Mouse (Mus musculus) ES-E14 (cell line): Measurements from ENCODE around the gene Fam229a. TPM values are rescaled to one million over a fixed set of nuclear protein-coding genes. Genes with fewer than 3 reads are reported as not detected.
"Not testable (repeated sequence)": the region's sequence is repeated elsewhere in the genome, so short reads cannot be mapped to it uniquely, and the experiment has no call there.

ENCODE experiments used
- DNase-seq: peaks from one replicate; pipeline ENCODE4 v3.0.0-alpha.2; 2013; ENCODE audit warnings: low read depth, low spot score
- H3K27ac ChIP-seq: 2 replicates; pipeline ENCODE4 v1.5.1; 2012; ENCODE audit warnings: low read depth, mild to moderate bottlenecking, low read length, moderate library complexity, mixed read lengths; ENCODE audit not compliant: poor library complexity, insufficient read depth, severe bottlenecking
- H3K36me3 ChIP-seq: 2 replicates; pipeline ENCODE4 v1.6.1; 2012; ENCODE audit warnings: mild to moderate bottlenecking, low read length, moderate library complexity, mixed read lengths; ENCODE audit not compliant: control insufficient read depth, poor library complexity, insufficient read depth, severe bottlenecking
- H3K4me1 ChIP-seq, 2 experiments: fragments of 150-350 bp in 1 of 2; sonication (generic) in 1 of 2; 2 replicates each; pipeline ENCODE4 v1.6.1; 2012; ENCODE audit warnings: low read length in 2 of 2, mild to moderate bottlenecking in 1 of 2, mixed read lengths in 1 of 2; ENCODE audit not compliant: control insufficient read depth in 2 of 2, insufficient read depth in 2 of 2, poor library complexity in 1 of 2
- H3K4me3 ChIP-seq, 2 experiments: fragments of 150-350 bp in 1 of 2; sonication (generic) in 1 of 2; 2 replicates each; pipeline ENCODE4 v1.5.1; 2012; ENCODE audit warnings: low read length in 2 of 2, low read depth in 1 of 2, mild to moderate bottlenecking in 1 of 2, mixed read lengths in 1 of 2; ENCODE audit not compliant: insufficient read depth in 1 of 2, poor library complexity in 1 of 2, severe bottlenecking in 1 of 2
- H3K9ac ChIP-seq: 2 replicates; pipeline ENCODE4 v1.6.1; 2012; ENCODE audit warnings: low read depth, mild to moderate bottlenecking, low read length, mixed read lengths; ENCODE audit not compliant: poor library complexity, insufficient read depth, severe bottlenecking
- H3K9me3 ChIP-seq: fragments of 150-350 bp; sonication (generic); 2 replicates; pipeline ENCODE4 v1.6.1; 2012; ENCODE audit warnings: low read depth, mild to moderate bottlenecking, low read length; ENCODE audit not compliant: control insufficient read depth, insufficient read depth
- CHD2 ChIP-seq: IDR thresholded peaks from 2 replicates; pipeline ENCODE4 v1.6.1; 2014; ENCODE audit warnings: mild to moderate bottlenecking, low read depth, low read length, inconsistent platforms
- HCFC1 ChIP-seq: IDR thresholded peaks from 2 replicates; pipeline ENCODE4 v1.6.1; 2012; ENCODE audit warnings: low read length, inconsistent platforms, borderline replicate concordance; ENCODE audit not compliant: insufficient read depth
- MAFK ChIP-seq: IDR thresholded peaks from 2 replicates; pipeline ENCODE4 v1.6.1; 2014; ENCODE audit warnings: mild to moderate bottlenecking, low read depth, low read length, inconsistent platforms; ENCODE audit not compliant: insufficient read depth
- ZC3H11A ChIP-seq: IDR thresholded peaks from 2 replicates; pipeline ENCODE4 v1.6.1; 2012; ENCODE audit warnings: low read depth, mild to moderate bottlenecking, inconsistent platforms, low read length, borderline replicate concordance
- ZNF384 ChIP-seq: IDR thresholded peaks from 2 replicates; pipeline ENCODE4 v1.6.1; 2012; ENCODE audit warnings: low read depth, low read length, inconsistent platforms
- in situ Hi-C, 2 experiments: fragments of 600-800 bp; cut with MboI; formaldehyde crosslinking; loops; one replicate each; pipeline ENCODE4 v1.15.1; 2025; ENCODE audit warnings: low sequenced_read_pairs in 2 of 2, inconsistent platforms in 1 of 2; ENCODE audit not compliant: unreplicated experiment in 2 of 2
- total RNA-seq: library from RNA; depleted of rRNA; stranded (reverse); fragments of 300-350 nt; gene quantifications from 2 replicates; pipeline ENCODE4 v1.2.3, GENCODE M21; 2012; rRNA removed

Fam229a gene
- total RNA-seq, 1 experiment = not detected

DNA sequence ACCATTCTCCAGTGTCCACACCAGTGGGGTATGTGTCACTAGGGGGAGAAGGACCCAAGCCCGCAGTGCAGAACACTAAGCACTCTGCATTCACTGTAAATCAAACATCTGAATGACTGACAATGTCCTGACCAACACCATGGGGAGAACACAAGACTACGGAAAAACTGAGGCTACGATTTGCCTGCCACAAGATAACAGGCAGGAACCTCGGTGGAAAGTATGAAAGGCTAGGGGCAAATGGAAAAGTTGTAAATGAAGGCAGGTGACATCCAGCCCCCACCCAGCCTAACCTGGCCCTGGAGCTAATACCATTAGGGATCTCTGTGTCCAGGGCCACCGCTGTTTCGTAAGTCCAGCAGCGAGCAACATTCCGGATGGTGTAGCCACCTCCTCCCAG lies 27.5 kb downstream of the Fam229a start:
- in situ Hi-C loops = no loop called here
- no peak overlapping the region for H3K9ac ChIP-seq
- no peaks in the 10 kb centered on the region for H3K9me3 ChIP-seq
- no peak for DNase-seq
- H3K36me3 ChIP-seq = peaks cover 61% of the 10 kb centered on the region
- TF ChIP-seq ZNF384 = no peak
- no peak overlapping the region for H3K4me3 ChIP-seq
- no peak overlapping the region for H3K27ac ChIP-seq
- peaks cover 0 to 10% of the 10 kb centered on the region in 2 experiments; a peak in 1 of 4 replicates for H3K4me1 ChIP-seq

DNA sequence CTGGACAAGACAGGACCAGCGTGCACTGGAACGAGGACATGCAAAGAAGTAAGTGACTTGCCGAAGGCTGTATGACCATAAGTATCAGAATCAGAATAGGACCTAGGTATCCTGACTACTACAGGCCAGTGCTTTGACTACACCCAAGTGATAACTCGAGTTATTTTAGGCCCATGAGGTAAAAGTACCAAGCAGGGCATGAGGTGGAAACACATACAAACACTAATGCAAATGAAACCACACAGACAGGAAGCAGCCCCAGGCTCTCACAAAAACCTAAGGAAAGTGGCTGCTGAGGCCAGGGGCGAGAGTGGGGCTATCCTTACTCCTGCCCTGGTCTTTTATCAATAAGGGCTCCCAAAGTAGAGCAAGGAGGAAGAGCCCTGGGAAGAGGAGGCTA lies 34.3 kb downstream of the Fam229a start:
- no peak for DNase-seq
- in situ Hi-C loops = no loop called here
- Histone ChIP-seq H3K4me1 (no peaks in the 10 kb centered on the region), H3K9ac (no peak overlapping the region), H3K4me3 (no peak overlapping the region), H3K27ac (no peak overlapping the region), H3K9me3 (no peaks in the 10 kb centered on the region), H3K36me3 (peaks cover 40% of the 10 kb centered on the region)
- TF ChIP-seq MAFK = no peak
- TF ChIP-seq ZC3H11A = no peak
- TF ChIP-seq CHD2 = no peak
- TF ChIP-seq ZNF384 = no peak
- TF ChIP-seq HCFC1 = no peak

GRCm38 (mm10) chr4:129525889-129526288 lies 34.9 kb downstream of the Fam229a start:
- Histone ChIP-seq H3K4me3 (no peak overlapping the region), H3K27ac (no peak overlapping the region), H3K36me3 (peaks cover 39% of the 10 kb centered on the region), H3K9ac (no peak overlapping the region), H3K9me3 (no peaks in the 10 kb centered on the region), H3K4me1 (no peaks in the 10 kb centered on the region)
- in situ Hi-C loops = no loop called here
- no peak for DNase-seq
- TF ChIP-seq CHD2 = no peak
- no peak for TF ChIP-seq ZNF384
- TF ChIP-seq ZC3H11A = no peak

DNA sequence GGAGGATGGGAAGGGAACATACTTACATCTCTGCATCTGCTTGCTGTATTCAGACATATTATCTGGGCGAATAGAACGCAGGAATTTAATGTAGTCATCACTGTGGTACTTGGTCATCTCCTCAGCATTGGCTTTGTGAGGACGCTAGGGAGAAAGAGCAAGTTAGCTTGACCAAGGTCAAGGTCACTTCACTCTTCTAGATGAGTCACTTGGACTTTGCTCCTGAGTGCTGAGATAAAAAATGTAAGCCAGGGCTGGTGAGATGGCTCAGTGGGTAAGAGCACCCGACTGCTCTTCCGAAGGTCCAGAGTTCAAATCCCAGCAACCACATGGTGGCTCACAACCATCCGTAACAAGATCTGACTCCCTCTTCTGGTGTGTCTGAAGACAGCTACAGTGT lies 37.9 kb downstream of the Fam229a start:
- H3K9me3 ChIP-seq, H3K4me1 ChIP-seq, H3K27ac ChIP-seq, H3K9ac ChIP-seq, in situ Hi-C loops, DNase-seq, H3K4me3 ChIP-seq: not testable (repeated sequence)
- H3K36me3 ChIP-seq = peaks cover 26% of the 10 kb centered on the region

DNA sequence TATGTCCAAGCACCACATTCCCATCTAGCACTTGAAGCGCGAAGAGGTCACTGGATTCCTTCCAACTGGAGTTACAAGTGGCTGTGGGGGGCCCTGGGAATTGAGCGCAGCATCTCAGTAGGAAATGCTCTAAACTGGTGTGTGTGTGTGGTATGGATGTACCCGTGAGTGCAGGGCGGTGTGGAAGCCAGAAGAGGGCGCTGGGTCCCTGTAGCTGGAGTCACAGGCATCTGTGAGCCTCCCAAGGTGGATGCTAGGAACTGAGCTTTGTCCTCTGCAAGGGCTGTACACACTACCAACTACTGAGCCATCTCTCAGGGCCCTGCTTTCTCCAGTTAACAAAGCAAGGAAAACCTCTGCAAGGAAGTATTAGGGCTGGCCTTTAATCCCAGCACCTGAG lies 49.0 kb downstream of the Fam229a start:
- H3K9ac ChIP-seq = peak overlapping the region; percentile 34; the same call in 1 of the 2 replicates
- H3K27ac ChIP-seq = no peak overlapping the region
- no peaks in the 10 kb centered on the region for H3K9me3 ChIP-seq
- H3K4me1 ChIP-seq = peaks cover 4% of the 10 kb centered on the region in 2 experiments; a peak in 2 of 4 replicates
- peak overlapping the region in 1 of 2 experiments; percentile 26; a peak in 1 of 4 replicates for H3K4me3 ChIP-seq
- peaks cover 18% of the 10 kb centered on the region; the same call in 1 of the 2 replicates for H3K36me3 ChIP-seq
- TF ChIP-seq ZNF384 = no peak
- TF ChIP-seq ZC3H11A = peak; percentile 31; the same call in 1 of the 2 replicates
- peak; percentile 65 for DNase-seq
- in situ Hi-C loops = no loop called here

Other genes starting within 250 kb of the Fam229a start
- 14.4 and 22.5 TPM in 2 replicates for gene C77080, start 229.8 kb upstream of the Fam229a start, total RNA-seq
- 2.0 and 2.1 TPM in 2 replicates for gene Sync, start 203.6 kb upstream of the Fam229a start, total RNA-seq
- gene Rbbp4, start 155.8 kb upstream of the Fam229a start, total RNA-seq = 59.7 and 81.2 TPM in 2 replicates
- gene Zbtb8os, start 155.5 kb upstream of the Fam229a start, total RNA-seq = 41.4 and 59.9 TPM in 2 replicates
- 25.3 and 32.5 TPM in 2 replicates for gene Zbtb8a, start 113.1 kb upstream of the Fam229a start, total RNA-seq
- gene Zbtb8b, start 50.3 kb upstream of the Fam229a start, total RNA-seq = 2.5 and 2.7 TPM in 2 replicates
- gene Bsdc1, start 29.6 kb upstream of the Fam229a start, total RNA-seq = 28.9 and 33.3 TPM in 2 replicates
- 0.16 TPM in 1 of 2 replicates, not detected in the other for gene Tssk3, start 168 bp upstream of the Fam229a start, total RNA-seq
- 175 and 233 TPM in 2 replicates for gene Marcksl1, start 22.4 kb downstream of the Fam229a start, total RNA-seq
- 96.0 and 102 TPM in 2 replicates for gene Hdac1, start 51.5 kb downstream of the Fam229a start, total RNA-seq
- gene Lck, start 82.5 kb downstream of the Fam229a start, total RNA-seq = 19.1 and 36.6 TPM in 2 replicates
- gene Fam167b, start 87.4 kb downstream of the Fam229a start, total RNA-seq = not detected in 2 replicates
- gene Eif3i, start 109.5 kb downstream of the Fam229a start, total RNA-seq = 297 and 328 TPM in 2 replicates
- 172 and 193 TPM in 2 replicates for gene Tmem234, start 109.5 kb downstream of the Fam229a start, total RNA-seq
- 0.71 and 1.2 TPM in 2 replicates for gene Dcdc2b, start 123.1 kb downstream of the Fam229a start, total RNA-seq
- gene Iqcc, start 127.9 kb downstream of the Fam229a start, total RNA-seq = 7.9 and 8.7 TPM in 2 replicates
- 9.1 and 11.1 TPM in 2 replicates for gene Ccdc28b, start 132.8 kb downstream of the Fam229a start, total RNA-seq
- 61.5 and 72.9 TPM in 2 replicates for gene Txlna, start 149.9 kb downstream of the Fam229a start, total RNA-seq
- gene Kpna6, start 181.6 kb downstream of the Fam229a start, total RNA-seq = 29.4 and 39.4 TPM in 2 replicates
- gene Tmem39b, start 205.6 kb downstream of the Fam229a start, total RNA-seq = 15.8 and 16.9 TPM in 2 replicates